ENCODE assay signal across 8 mouse cellular contexts in the genomic region with DNA sequence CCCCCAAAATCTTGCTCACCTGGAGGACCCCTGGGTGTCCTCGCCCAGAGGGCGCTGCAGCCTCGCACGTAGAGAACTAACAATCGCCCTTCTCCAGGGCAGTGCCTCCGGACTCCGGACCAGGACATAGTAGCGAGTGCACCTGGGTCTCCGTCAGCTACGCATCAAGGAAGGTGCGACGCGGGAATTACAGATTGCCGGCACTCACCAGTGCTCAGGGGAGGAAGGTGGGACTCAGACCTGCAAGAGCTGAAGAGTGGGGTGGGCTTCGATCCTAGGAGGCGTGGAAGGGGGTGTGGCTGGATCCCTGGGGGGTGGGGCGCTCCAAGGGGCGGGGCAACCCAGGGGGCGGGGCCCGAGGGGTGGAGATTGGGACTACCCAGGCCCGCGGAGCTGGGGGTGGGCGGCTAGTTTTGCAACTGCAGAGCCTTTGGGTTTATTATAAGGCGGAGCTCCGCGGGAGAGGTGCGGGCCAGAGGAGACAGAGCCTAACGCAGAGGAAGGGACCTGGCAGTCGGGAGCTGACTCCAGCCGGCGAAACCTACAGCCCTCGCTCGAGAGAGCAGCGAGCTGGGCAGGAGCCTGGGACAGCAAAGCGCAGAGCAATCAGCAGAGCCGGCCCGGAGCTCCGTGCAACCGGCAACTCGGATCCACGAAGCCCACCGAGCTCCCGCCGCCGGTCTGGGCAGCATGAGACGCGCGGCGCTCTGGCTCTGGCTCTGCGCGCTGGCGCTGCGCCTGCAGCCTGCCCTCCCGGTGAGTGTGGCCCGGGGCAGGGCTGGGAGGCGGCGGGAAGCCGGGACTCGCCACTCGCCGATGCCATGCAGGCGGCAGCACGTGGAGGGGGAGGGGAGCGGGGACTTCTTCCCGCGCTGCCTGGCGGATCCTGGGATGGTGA. TPM values are rescaled to one million over a fixed set of nuclear protein-coding genes. Genes with fewer than 3 reads are reported as not detected.
DNase-seq lines count a peak whose midpoint lies in the region; ATAC-seq lines count a peak whose summit lies in the region.

A gene (plus strand): TSS at position 378 of the 898 bp plus-strand sequence.

- H3K4me3 ChIP-seq in hindbrain, embryonic 10.5 days, result peak within 1 kb of the TSS; percentile 81

- ATAC-seq in frontal cortex, adult (ENCODE audit: low TSS enrichment), result peak; percentile 66
- ATAC-seq in megakaryocyte, adult 5-6 weeks (ENCODE audit: poor library complexity, severe bottlenecking), result peak; percentile 33; the same call in 1 of the 2 replicates
- no peak for ATAC-seq in activated CD4-positive, CD25-positive, alpha-beta regulatory T cell, adult 4 months

- H3K36me3 ChIP-seq in hindbrain, embryonic 10.5 days, result no peaks in the 10 kb centered on the region

- WGBS in hindbrain, embryonic 10.5 days, result under 1% methylated on average over 65 of the region's 67 CpGs

- H3K9me3 ChIP-seq in hindbrain, embryonic 10.5 days, result no peaks in the 10 kb centered on the region

- H3K4me1 ChIP-seq in hindbrain, embryonic 10.5 days (replicated peaks), result peaks cover 29% of the 10 kb centered on the region

- DNase-seq in R1 (ENCODE audit: low read depth, low spot score), result peak; percentile 94
- DNase-seq in cerebellum, adult 9-10 months, result peak; percentile 83
- DNase-seq in hindbrain, embryonic 10.5 days (ENCODE audit: low spot score), result peak; percentile 93
- peak; percentile 38 to 45 for DNase-seq in layer of hippocampus, postnatal 36 days
- DNase-seq in right cerebral cortex, postnatal 25 days, result peak; percentile 53

- H3K27me3 ChIP-seq in hindbrain, embryonic 10.5 days (ENCODE audit: insufficient read depth, poor library complexity, severe bottlenecking), result no peaks in the 10 kb centered on the region

- H3K27ac ChIP-seq in hindbrain, embryonic 10.5 days, result peak within 1 kb of the TSS; percentile 92

RNA-seq across cellular contexts. Expression of the gene that starts here (rescaled TPM):
- 92.2 and 117 TPM in 2 replicates for polyA plus RNA-seq in hindbrain, embryonic 10.5 days (2016; fragmentation: Nextera tagmentation; extraction: Ambion mirVana)
- 1 to 10 TPM in 1 of 2 experiments, under 1 TPM in 1; 0.52 to 1.4 TPM for total RNA-seq in layer of hippocampus, postnatal 36 days (2021)
- total RNA-seq in megakaryocyte, adult 5-6 weeks (2015), result 0.55 and 0.83 TPM in 2 replicates
- 0.77 and 1.2 TPM in 2 replicates for total RNA-seq in megakaryocyte, adult 5-6 weeks (2017)
- polyA plus RNA-seq in activated CD4-positive, CD25-positive, alpha-beta regulatory T cell, adult 4 months (2017; shearing (Covaris generic)), result under 1 TPM in 1 of 2 experiments, not detected in 1; 0.32 TPM

Comparison
In these comparisons a context has a peak if more than half of its experiments do, and no peak if none do; other contexts are left out.
1. RNA of the gene that starts here (polyA plus RNA-seq): 92.2 to 117 TPM in hindbrain, embryonic 10.5 days; 0.32 TPM in activated CD4-positive, CD25-positive, alpha-beta regulatory T cell, adult 4 months; every median in the first group is over 10 times any median in the second.
2. DNase-seq: peak in every context shown above with its lines; median percentile 94 in R1; 93 in hindbrain, embryonic 10.5 days; 83 in cerebellum, adult 9-10 months; 53 in right cerebral cortex, postnatal 25 days; 42 in layer of hippocampus, postnatal 36 days.